26 mouse cellular contexts compared by ENCODE assay signal in genomic region chr19:29514130-29514529, GRCm38 (mm10).
"Had no signal": no experiment of that assay in that cellular context is flagged by ENCODE, and none has a peak within 500 bp of the region (broad histone marks: within the 10 kb centered on the region; RNA-seq: fewer than 3 reads in every experiment).

No protein-coding gene starts in this region.

- H3K4me3 ChIP-seq: gastrocnemius, adult 2 months; heart, embryonic 13.5 days; heart, embryonic 15.5 days; hindbrain, embryonic 10.5 days; hindbrain, embryonic 12.5 days; intestine, embryonic 15.5 days; layer of hippocampus, adult 2 months; left cerebral cortex, adult 2 months; limb, embryonic 10.5 days; limb, embryonic 12.5 days; liver, embryonic 12.5 days had no signal

- H3K9ac ChIP-seq: heart, embryonic 13.5 days; heart, embryonic 15.5 days; hindbrain, embryonic 12.5 days; hindbrain, embryonic 14.5 days; intestine, embryonic 15.5 days; limb, embryonic 12.5 days; liver, embryonic 12.5 days had no signal

- H3K4me2 ChIP-seq: heart, embryonic 11.5 days; heart, embryonic 13.5 days; heart, embryonic 15.5 days; hindbrain, embryonic 12.5 days; hindbrain, embryonic 14.5 days; intestine, embryonic 15.5 days; limb, embryonic 12.5 days; liver, embryonic 12.5 days had no signal

- ATAC-seq: hindbrain, embryonic 16.5 days; inflammation-experienced regulatory T-cells, adult 6 months; intestine, embryonic 15.5 days; intestine, postnatal 0 days; liver, embryonic 12.5 days had no signal

- DNase-seq: gastrocnemius, adult 2 months; gastrocnemius, postnatal 10 days; gastrocnemius, postnatal 36 days; heart, adult 18-20 months; heart, postnatal 4 days; kidney, adult 18-20 months; kidney, adult 8-10 months; kidney, postnatal 10 days; kidney, postnatal 25 days; kidney, postnatal 4 days; liver had no signal

- H3K36me3 ChIP-seq: hindbrain, embryonic 12.5 days; intestine, embryonic 15.5 days had no signal

- H3K27me3 ChIP-seq: heart, embryonic 13.5 days; heart, embryonic 15.5 days; hindbrain, embryonic 12.5 days; intestine, embryonic 15.5 days; limb, embryonic 12.5 days had no signal

- H3K27ac ChIP-seq: heart, embryonic 13.5 days; heart, embryonic 15.5 days; hindbrain, embryonic 10.5 days; hindbrain, embryonic 12.5 days; hindbrain, embryonic 14.5 days; intestine, embryonic 15.5 days; layer of hippocampus, adult 2 months; left cerebral cortex, adult 2 months; limb, embryonic 10.5 days; limb, embryonic 12.5 days; liver, embryonic 12.5 days had no signal

- H3K9me3 ChIP-seq: heart, embryonic 13.5 days; heart, embryonic 15.5 days; intestine, embryonic 15.5 days; limb, embryonic 10.5 days; liver, embryonic 12.5 days had no signal

- H3K4me1 ChIP-seq: heart, embryonic 13.5 days; heart, embryonic 15.5 days; hindbrain, embryonic 10.5 days; hindbrain, embryonic 12.5 days; intestine, embryonic 15.5 days; limb, embryonic 10.5 days; limb, embryonic 12.5 days had no signal
